Mouse (Mus musculus): Measurements from ENCODE around the gene Nlk.

GRCm38 (mm10) chr11:78690547-78690946 is 6.6 kb downstream of the Nlk start:
- TF ChIP-seq CTCF (IDR thresholded peaks at IDR 0.05; ENCODE audit: low read depth) = no peak
- TF ChIP-seq EP300 (IDR thresholded peaks at IDR 0.05; ENCODE audit: low read depth) = no peak
